Mouse (Mus musculus): ENCODE results near the gene Syt1. TPM values are rescaled to one million over a fixed set of nuclear protein-coding genes. Genes with fewer than 3 reads are reported as not detected.
A peak's percentile ranks its signal among the peaks of the same experiment; 100 is the strongest.

Syt1 gene
- polyA plus RNA-seq, 1 experiment from 2014 or later: 26.6 TPM

DNA sequence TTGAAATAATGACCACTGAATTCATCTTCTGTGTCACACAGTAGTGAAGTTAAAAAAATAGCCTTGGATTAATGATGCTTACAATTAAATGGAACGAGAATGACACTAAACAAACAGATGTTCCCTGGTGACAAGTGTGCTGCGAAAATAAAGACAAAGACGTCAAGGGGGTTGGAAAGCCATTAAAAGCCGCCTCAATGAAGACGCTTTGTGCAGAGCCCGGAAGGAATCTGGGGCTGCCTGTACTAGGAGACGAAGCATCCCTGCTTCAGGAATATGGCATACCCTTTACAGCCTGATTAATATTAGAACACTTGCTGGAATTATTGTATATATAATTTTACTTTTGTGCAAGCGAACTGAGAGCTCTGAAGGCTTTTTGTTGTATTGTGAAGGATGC lies 234.0 kb downstream of the Syt1 start:
- H3K4me3 ChIP-seq (ENCODE audit: low read depth, low read length): no peak overlapping the region
- H3K4me2 ChIP-seq (ENCODE audit: low read depth): no peak overlapping the region
- no peaks in the 10 kb centered on the region for H3K4me1 ChIP-seq (ENCODE audit: control insufficient read depth, insufficient read depth, low read length)
- H3K9ac ChIP-seq (ENCODE audit: low read length): no peak overlapping the region
- DNase-seq (ENCODE audit: low spot score): no peak
- H3K9me3 ChIP-seq (ENCODE audit: control insufficient read depth, low read length): no peaks in the 10 kb centered on the region
- no peak overlapping the region for H3K27ac ChIP-seq (ENCODE audit: low read depth, low read length)
- WGBS: 24% methylated on average over 8 of the region's 8 CpGs
- ATAC-seq (ENCODE audit: insufficient read depth, low FRiP score, low TSS enrichment): no peak
- H3K27me3 ChIP-seq (ENCODE audit: control insufficient read depth, insufficient read depth, low read length): no peaks in the 10 kb centered on the region
- no peaks in the 10 kb centered on the region for H3K36me3 ChIP-seq (ENCODE audit: control insufficient read depth, insufficient read depth, low read length)

DNA sequence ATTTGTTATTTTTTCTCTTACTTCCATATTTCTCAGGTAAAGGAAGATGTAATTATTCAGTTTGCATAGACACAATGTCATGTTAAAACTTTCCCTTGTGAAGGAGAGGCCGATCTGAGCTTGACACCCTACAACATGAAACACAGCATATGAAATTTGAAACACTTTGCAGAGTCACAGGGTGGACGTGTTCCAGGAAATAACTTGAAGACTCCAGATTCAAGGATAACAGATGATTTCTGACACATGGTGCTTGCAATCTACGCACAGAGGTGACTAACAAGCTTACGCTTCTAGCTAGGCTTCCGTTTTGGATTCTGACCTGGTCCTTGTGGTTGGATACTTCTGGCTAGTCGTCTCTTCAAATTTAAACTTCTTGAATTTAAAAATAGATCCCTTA lies 239.7 kb downstream of the Syt1 start:
- Histone ChIP-seq H3K9ac (ENCODE audit: low read length) (no peak overlapping the region), H3K4me3 (ENCODE audit: low read depth, low read length) (no peak overlapping the region), H3K36me3 (ENCODE audit: control insufficient read depth, insufficient read depth, low read length) (no peaks in the 10 kb centered on the region), H3K27me3 (ENCODE audit: control insufficient read depth, insufficient read depth, low read length) (no peaks in the 10 kb centered on the region), H3K9me3 (ENCODE audit: control insufficient read depth, low read length) (no peaks in the 10 kb centered on the region), H3K4me2 (ENCODE audit: low read depth) (no peak overlapping the region), H3K4me1 (ENCODE audit: control insufficient read depth, insufficient read depth, low read length) (no peaks in the 10 kb centered on the region), H3K27ac (ENCODE audit: low read depth, low read length) (no peak overlapping the region)
- ATAC-seq (ENCODE audit: insufficient read depth, low FRiP score, low TSS enrichment) (no peak), DNase-seq (ENCODE audit: low spot score) (no peak)
- 85% methylated on average over 6 of the region's 6 CpGs for WGBS

DNA sequence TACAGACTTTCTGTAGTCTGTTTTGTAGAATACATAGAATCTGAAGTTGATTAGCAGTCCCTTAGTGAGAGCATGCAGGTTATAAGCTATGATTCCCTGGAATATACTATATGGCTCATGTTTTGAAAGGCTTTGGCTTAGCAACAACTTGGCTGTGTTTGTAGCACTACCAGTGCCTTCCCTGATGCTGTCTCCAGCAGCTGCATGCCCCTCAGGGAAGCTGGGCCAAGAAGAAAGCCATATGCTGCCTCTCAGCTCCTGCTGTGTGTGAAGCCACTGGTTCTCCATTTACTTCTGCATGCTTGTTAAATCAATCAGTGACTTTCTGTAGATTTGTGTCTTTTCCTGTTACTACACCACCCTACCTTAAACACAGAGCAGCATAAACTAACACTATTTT lies 245.2 kb downstream of the Syt1 start:
- Histone ChIP-seq H3K4me1 (ENCODE audit: control insufficient read depth, insufficient read depth, low read length) (no peaks in the 10 kb centered on the region), H3K27me3 (ENCODE audit: control insufficient read depth, insufficient read depth, low read length) (no peaks in the 10 kb centered on the region), H3K27ac (ENCODE audit: low read depth, low read length) (no peak overlapping the region), H3K9ac (ENCODE audit: low read length) (no peak overlapping the region), H3K9me3 (ENCODE audit: control insufficient read depth, low read length) (no peaks in the 10 kb centered on the region), H3K36me3 (ENCODE audit: control insufficient read depth, insufficient read depth, low read length) (no peaks in the 10 kb centered on the region), H3K4me3 (ENCODE audit: low read depth, low read length) (no peak overlapping the region), H3K4me2 (ENCODE audit: low read depth) (no peak overlapping the region)
- ATAC-seq (ENCODE audit: insufficient read depth, low FRiP score, low TSS enrichment) (no peak), DNase-seq (ENCODE audit: low spot score) (no peak)

DNA sequence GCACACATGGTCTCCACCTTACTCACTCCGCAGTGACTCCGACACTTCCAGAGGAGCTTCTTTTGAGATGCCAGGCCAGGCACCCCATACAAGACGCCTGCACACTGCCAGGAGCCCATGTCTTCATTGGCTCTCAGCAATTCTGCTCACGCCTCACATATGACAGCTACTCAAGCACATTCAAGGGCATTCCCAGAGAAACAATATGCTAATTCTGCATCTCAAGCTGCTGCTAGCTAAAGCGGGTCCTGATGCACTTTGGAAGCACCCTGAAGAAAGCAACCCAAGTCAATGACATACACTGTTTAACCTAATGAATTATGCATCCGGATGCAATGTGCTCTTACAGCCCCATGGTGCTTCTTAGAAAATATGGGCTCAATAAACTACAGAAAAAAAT lies 247.1 kb downstream of the Syt1 start:
- Histone ChIP-seq H3K9me3 (ENCODE audit: control insufficient read depth, low read length) (no peaks in the 10 kb centered on the region), H3K27ac (ENCODE audit: low read depth, low read length) (no peak overlapping the region), H3K27me3 (ENCODE audit: control insufficient read depth, insufficient read depth, low read length) (no peaks in the 10 kb centered on the region), H3K36me3 (ENCODE audit: control insufficient read depth, insufficient read depth, low read length) (no peaks in the 10 kb centered on the region), H3K4me3 (ENCODE audit: low read depth, low read length) (no peak overlapping the region), H3K4me1 (ENCODE audit: control insufficient read depth, insufficient read depth, low read length) (no peaks in the 10 kb centered on the region), H3K4me2 (ENCODE audit: low read depth) (no peak overlapping the region), H3K9ac (ENCODE audit: low read length) (no peak overlapping the region)
- 84% methylated on average over 6 of the region's 6 CpGs for WGBS
- ATAC-seq (ENCODE audit: insufficient read depth, low FRiP score, low TSS enrichment) (no peak), DNase-seq (ENCODE audit: low spot score) (no peak)

DNA sequence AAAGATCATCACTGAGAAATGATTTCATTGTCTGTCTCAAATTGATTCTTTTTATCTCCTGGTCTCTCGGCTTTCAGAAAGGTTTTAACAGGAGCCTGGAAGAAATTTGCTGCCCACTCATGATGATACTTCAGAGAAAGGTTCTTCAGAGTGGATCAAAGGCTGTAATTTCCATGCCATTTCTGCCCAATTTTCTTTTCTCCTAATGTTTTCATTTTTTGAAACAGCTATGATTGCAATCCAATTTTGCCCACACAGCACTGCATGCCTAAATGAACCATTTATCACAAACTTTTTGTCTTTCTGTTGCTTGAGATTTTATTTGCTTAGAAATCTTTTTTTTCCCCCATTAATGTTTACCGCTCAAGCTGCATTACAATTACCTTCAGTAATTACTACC lies 257.5 kb downstream of the Syt1 start:
- no peak overlapping the region for H3K4me3 ChIP-seq (ENCODE audit: low read depth, low read length)
- WGBS: 93% methylated on average over 2 of the region's 2 CpGs
- DNase-seq (ENCODE audit: low spot score) (no peak), ATAC-seq (ENCODE audit: insufficient read depth, low FRiP score, low TSS enrichment) (no peak)
- H3K4me2 ChIP-seq (ENCODE audit: low read depth): no peak overlapping the region
- no peaks in the 10 kb centered on the region for H3K9me3 ChIP-seq (ENCODE audit: control insufficient read depth, low read length)
- no peaks in the 10 kb centered on the region for H3K36me3 ChIP-seq (ENCODE audit: control insufficient read depth, insufficient read depth, low read length)
- H3K27ac ChIP-seq (ENCODE audit: low read depth, low read length): no peak overlapping the region
- no peak overlapping the region for H3K9ac ChIP-seq (ENCODE audit: low read length)
- H3K27me3 ChIP-seq (ENCODE audit: control insufficient read depth, insufficient read depth, low read length): no peaks in the 10 kb centered on the region
- H3K4me1 ChIP-seq (ENCODE audit: control insufficient read depth, insufficient read depth, low read length): no peaks in the 10 kb centered on the region

DNA sequence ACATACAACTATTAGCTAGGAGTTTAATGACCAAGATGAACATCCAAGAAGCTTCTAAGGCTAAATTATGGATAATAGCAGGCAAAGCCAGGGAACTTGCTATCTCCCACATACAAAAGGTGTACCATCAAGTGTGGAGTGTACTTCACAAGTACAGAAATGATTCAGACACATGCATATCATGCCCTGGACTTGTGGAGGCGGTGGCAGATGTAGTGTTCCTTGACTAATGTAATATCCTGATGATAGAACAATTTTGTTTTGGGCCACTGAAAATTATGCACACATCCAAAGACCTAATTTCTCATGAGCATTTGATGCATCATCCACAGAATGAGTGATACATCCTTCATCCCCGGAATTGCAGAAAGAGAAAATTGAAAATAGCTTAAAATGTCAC lies 267.0 kb downstream of the Syt1 start:
- H3K9me3 ChIP-seq (ENCODE audit: control insufficient read depth, low read length): no peaks in the 10 kb centered on the region
- H3K4me1 ChIP-seq (ENCODE audit: control insufficient read depth, insufficient read depth, low read length): no peaks in the 10 kb centered on the region
- H3K27me3 ChIP-seq (ENCODE audit: control insufficient read depth, insufficient read depth, low read length): no peaks in the 10 kb centered on the region
- ATAC-seq (ENCODE audit: insufficient read depth, low FRiP score, low TSS enrichment) (no peak), DNase-seq (ENCODE audit: low spot score) (no peak)
- H3K9ac ChIP-seq (ENCODE audit: low read length): no peak overlapping the region
- no peak overlapping the region for H3K4me2 ChIP-seq (ENCODE audit: low read depth)
- WGBS: 91% methylated on average over 2 of the region's 2 CpGs
- no peak overlapping the region for H3K4me3 ChIP-seq (ENCODE audit: low read depth, low read length)
- no peak overlapping the region for H3K27ac ChIP-seq (ENCODE audit: low read depth, low read length)
- H3K36me3 ChIP-seq (ENCODE audit: control insufficient read depth, insufficient read depth, low read length): no peaks in the 10 kb centered on the region

DNA sequence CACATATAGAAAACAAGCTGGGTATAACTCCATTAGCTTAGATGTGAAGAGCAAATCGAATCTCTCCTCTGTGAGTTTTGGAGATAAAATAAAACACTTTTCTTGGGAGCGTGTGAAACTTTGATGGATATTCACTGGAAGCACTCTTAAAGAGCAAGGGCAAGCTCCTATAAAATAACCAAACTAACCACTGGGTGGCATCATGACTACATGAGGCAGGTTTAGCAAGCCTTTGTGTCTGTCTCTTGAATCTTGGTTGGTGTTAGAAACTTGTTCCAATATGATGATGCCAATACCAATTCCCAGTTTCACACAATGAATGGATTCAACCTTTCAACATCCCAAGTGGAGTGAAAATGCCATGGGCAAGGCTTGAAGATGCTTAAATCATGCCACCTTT lies 276.8 kb downstream of the Syt1 start:
- peak; percentile 15 for DNase-seq (ENCODE audit: low spot score)
- Histone ChIP-seq H3K27me3 (ENCODE audit: control insufficient read depth, insufficient read depth, low read length) (no peaks in the 10 kb centered on the region), H3K27ac (ENCODE audit: low read depth, low read length) (no peak overlapping the region), H3K4me1 (ENCODE audit: control insufficient read depth, insufficient read depth, low read length) (no peaks in the 10 kb centered on the region), H3K9me3 (ENCODE audit: control insufficient read depth, low read length) (no peaks in the 10 kb centered on the region), H3K4me2 (ENCODE audit: low read depth) (no peak overlapping the region), H3K4me3 (ENCODE audit: low read depth, low read length) (no peak overlapping the region), H3K36me3 (ENCODE audit: control insufficient read depth, insufficient read depth, low read length) (no peaks in the 10 kb centered on the region), H3K9ac (ENCODE audit: low read length) (no peak overlapping the region)
- 73% methylated on average over 2 of the region's 2 CpGs for WGBS
- ATAC-seq (ENCODE audit: insufficient read depth, low FRiP score, low TSS enrichment): no peak

DNA sequence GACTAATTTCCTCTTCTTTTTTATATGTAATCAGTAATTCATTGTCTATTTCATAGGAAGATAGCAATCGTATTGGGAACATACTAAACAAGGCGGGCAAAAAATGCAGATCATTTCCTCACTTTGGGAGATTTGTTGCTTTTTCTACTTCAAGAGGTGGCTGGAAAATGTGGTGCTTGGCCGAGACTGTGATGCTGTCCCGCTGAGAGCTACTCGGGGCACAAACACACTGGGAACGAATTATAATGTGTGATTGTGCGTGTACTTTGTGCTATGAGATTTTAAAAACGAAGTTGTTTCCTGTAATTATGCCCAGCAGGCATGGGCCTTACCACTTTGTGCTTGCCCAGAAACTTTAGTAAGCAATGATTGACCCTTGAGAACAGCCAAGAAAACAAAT lies 281.8 kb downstream of the Syt1 start:
- no peaks in the 10 kb centered on the region for H3K36me3 ChIP-seq (ENCODE audit: control insufficient read depth, insufficient read depth, low read length)
- no peaks in the 10 kb centered on the region for H3K9me3 ChIP-seq (ENCODE audit: control insufficient read depth, low read length)
- H3K4me3 ChIP-seq (ENCODE audit: low read depth, low read length): no peak overlapping the region
- H3K9ac ChIP-seq (ENCODE audit: low read length): no peak overlapping the region
- no peak overlapping the region for H3K27ac ChIP-seq (ENCODE audit: low read depth, low read length)
- ATAC-seq (ENCODE audit: insufficient read depth, low FRiP score, low TSS enrichment) (no peak), DNase-seq (ENCODE audit: low spot score) (no peak)
- no peaks in the 10 kb centered on the region for H3K4me1 ChIP-seq (ENCODE audit: control insufficient read depth, insufficient read depth, low read length)
- no peak overlapping the region for H3K4me2 ChIP-seq (ENCODE audit: low read depth)
- H3K27me3 ChIP-seq (ENCODE audit: control insufficient read depth, insufficient read depth, low read length): no peaks in the 10 kb centered on the region
- WGBS: 71% methylated on average over 8 of the region's 8 CpGs

DNA sequence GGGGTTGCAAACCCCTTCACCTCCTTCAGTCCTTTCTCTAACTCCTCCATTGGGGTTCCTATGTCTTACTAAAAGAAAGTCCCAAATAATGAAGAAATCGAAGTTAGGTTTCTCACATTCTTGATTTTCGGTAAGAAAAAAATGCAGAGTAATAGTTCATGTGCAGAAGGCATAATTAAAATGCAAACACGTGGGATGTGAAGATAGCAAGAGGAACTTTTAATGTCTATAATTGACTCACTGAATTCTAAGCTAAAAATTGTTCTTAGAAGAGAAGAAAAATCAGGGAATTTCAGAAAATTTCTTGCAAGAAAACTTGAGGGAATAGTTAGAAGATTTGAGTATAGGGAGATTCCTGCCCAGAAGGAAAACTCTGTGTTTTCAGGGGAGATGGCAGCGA lies 284.4 kb downstream of the Syt1 start:
- H3K9ac ChIP-seq (ENCODE audit: low read length): no peak overlapping the region
- H3K9me3 ChIP-seq (ENCODE audit: control insufficient read depth, low read length): no peaks in the 10 kb centered on the region
- WGBS: 92% methylated on average over 4 of the region's 4 CpGs
- no peaks in the 10 kb centered on the region for H3K27me3 ChIP-seq (ENCODE audit: control insufficient read depth, insufficient read depth, low read length)
- no peak for DNase-seq (ENCODE audit: low spot score)
- no peak overlapping the region for H3K4me2 ChIP-seq (ENCODE audit: low read depth)
- no peak for ATAC-seq (ENCODE audit: insufficient read depth, low FRiP score, low TSS enrichment)
- H3K27ac ChIP-seq (ENCODE audit: low read depth, low read length): no peak overlapping the region
- no peaks in the 10 kb centered on the region for H3K4me1 ChIP-seq (ENCODE audit: control insufficient read depth, insufficient read depth, low read length)
- H3K4me3 ChIP-seq (ENCODE audit: low read depth, low read length): no peak overlapping the region
- no peaks in the 10 kb centered on the region for H3K36me3 ChIP-seq (ENCODE audit: control insufficient read depth, insufficient read depth, low read length)
